Mouse (Mus musculus) neural tube, embryonic 13.5 days (tissue): ENCODE results near the gene Hnrnpa3. TPM values are rescaled to one million over a fixed set of nuclear protein-coding genes. Genes with fewer than 3 reads are reported as not detected.
"Not testable (repeated sequence)": the region's sequence is repeated elsewhere in the genome, so short reads cannot be mapped to it uniquely, and the experiment has no call there.

ENCODE experiments used
- ATAC-seq: fragments of 200-750 bp; cut with Nextera tagmentation; 2 replicates; pipeline ENCODE4 v1.8.0; 2017; ENCODE audit warnings: low read depth, mild to moderate bottlenecking, moderate TSS enrichment, moderate library complexity
- H3K27ac ChIP-seq: fragments of 300-500 bp; sonication (generic); replicated peaks from 2 replicates; pipeline ENCODE4 v1.5.1; 2015; ENCODE audit warnings: moderate library complexity, mild to moderate bottlenecking, inconsistent platforms
- H3K27me3 ChIP-seq: fragments of 300-500 bp; sonication (generic); 2 replicates; pipeline ENCODE4 v1.6.1; 2015; ENCODE audit warnings: mild to moderate bottlenecking, inconsistent platforms
- H3K36me3 ChIP-seq: fragments of 300-500 bp; sonication (generic); 2 replicates; pipeline ENCODE4 v1.6.1; 2015; ENCODE audit warnings: mild to moderate bottlenecking, inconsistent platforms
- H3K4me1 ChIP-seq: fragments of 300-500 bp; sonication (generic); replicated peaks from 2 replicates; pipeline ENCODE4 v1.6.1; 2015; ENCODE audit warnings: inconsistent platforms
- H3K4me2 ChIP-seq: fragments of 300-500 bp; sonication (generic); 2 replicates; pipeline ENCODE4 v1.6.1; 2015; ENCODE audit warnings: inconsistent platforms, mild to moderate bottlenecking, moderate library complexity
- H3K4me3 ChIP-seq: fragments of 300-500 bp; sonication (generic); 2 replicates; pipeline ENCODE4 v1.5.1; 2015; ENCODE audit warnings: mild to moderate bottlenecking, inconsistent platforms
- H3K9ac ChIP-seq: fragments of 300-500 bp; sonication (generic); 2 replicates; pipeline ENCODE4 v1.6.1; 2015; ENCODE audit warnings: moderate library complexity, mild to moderate bottlenecking, inconsistent platforms
- H3K9me3 ChIP-seq: fragments of 300-500 bp; sonication (generic); 2 replicates; pipeline ENCODE4 v1.6.1; 2016; ENCODE audit warnings: inconsistent platforms
- WGBS: fragments of 180-500 bp; shearing (Covaris S2); methylation state at CpG from one replicate; pipeline ENCODE4 v1.1.7; 2015; 5-methylcytosine and 5-hydroxymethylcytosine counted together
- polyA plus RNA-seq: library from polyadenylated mRNA; unstranded; fragments of >200 nt; fragmentation: Nextera tagmentation; extraction: Ambion mirVana; gene quantifications from 2 replicates; pipeline ENCODE4 v1.2.1, GENCODE M21; 2015

The Hnrnpa3 gene
- polyA plus RNA-seq, 1 experiment from 2014 or later, result 219 TPM

DNA sequence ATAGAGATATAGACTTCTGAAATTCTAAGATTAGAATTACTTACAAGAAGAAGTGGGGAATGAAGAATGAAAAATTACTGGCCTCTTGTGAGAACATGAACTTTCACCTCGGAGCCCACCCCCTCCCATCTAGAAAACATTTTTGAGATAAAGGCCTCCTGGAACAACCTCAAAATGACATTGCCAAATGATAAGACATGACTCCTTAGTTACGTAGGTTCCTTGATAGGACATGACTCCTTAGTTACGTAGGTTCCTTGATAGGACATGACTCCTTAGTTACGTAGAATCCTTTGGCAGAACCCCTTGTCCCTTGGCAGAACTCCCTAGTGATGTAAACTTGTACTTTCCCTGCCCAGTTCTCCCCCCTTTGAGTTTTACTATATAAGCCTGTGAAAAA is 16.7 kb upstream of the Hnrnpa3 start:
- H3K9ac ChIP-seq, H3K4me1 ChIP-seq, H3K4me3 ChIP-seq, H3K27ac ChIP-seq, H3K9me3 ChIP-seq, H3K27me3 ChIP-seq, ATAC-seq, H3K4me2 ChIP-seq, H3K36me3 ChIP-seq: not testable (repeated sequence)
- WGBS, result 93% methylated on average over 4 of the region's 4 CpGs

DNA sequence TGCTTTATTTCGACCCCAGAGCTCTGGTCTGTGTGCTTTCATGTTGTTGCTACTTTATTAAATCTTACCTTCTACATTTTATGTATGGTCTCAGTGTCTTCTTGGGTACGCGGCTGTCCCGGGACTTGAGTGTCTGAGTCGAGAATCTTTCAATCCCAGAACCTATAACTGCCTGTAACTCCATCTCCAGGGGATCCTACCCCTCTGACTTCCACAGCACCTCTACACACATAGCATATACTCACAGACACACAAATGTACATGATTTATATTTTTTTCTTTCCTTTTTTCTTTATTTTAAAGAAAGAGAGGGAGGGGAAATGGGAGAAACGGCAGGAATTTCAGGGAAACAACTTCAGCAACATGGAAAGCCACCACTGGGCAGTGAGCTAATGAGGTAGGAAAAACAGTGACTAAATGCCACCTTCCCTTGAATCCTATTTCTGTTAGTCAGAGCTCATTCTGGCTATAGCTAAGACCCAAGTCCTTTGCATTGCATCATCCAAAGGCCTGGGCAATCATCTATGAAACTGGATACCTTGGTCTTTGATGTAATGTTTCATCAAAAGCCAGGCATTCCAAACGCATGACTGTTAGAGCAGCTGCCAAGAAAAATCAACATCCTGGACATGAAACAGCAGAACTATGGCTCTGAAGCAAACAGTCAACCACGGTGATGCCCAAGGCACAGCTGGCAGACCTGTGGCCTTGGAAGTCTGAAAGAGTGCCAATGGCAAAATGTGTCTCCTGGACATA is 16.1 kb upstream of the Hnrnpa3 start:
- 87% methylated on average over 8 of the region's 8 CpGs for WGBS
- H3K9me3 ChIP-seq, result no peaks in the 10 kb centered on the region
- H3K9ac ChIP-seq, result no peak overlapping the region
- H3K4me2 ChIP-seq, result no peak overlapping the region
- H3K4me3 ChIP-seq, result no peak overlapping the region
- no peaks in the 10 kb centered on the region for H3K4me1 ChIP-seq
- H3K27me3 ChIP-seq, result no peaks in the 10 kb centered on the region
- ATAC-seq, result no peak
- no peak overlapping the region for H3K27ac ChIP-seq
- H3K36me3 ChIP-seq, result no peaks in the 10 kb centered on the region

- 93% methylated on average over 6 of the region's 6 CpGs for WGBS
- Histone ChIP-seq H3K27me3 (no peaks in the 10 kb centered on the region), H3K9me3 (no peaks in the 10 kb centered on the region), H3K9ac (no peak overlapping the region), H3K4me3 (no peak overlapping the region), H3K36me3 (no peaks in the 10 kb centered on the region), H3K4me1 (no peaks in the 10 kb centered on the region), H3K27ac (no peak overlapping the region), H3K4me2 (no peak overlapping the region)
- no peak for ATAC-seq
Measured at GRCm38 (mm10) chr2:75643950-75644349, 15.1 kb upstream of the Hnrnpa3 start.

DNA sequence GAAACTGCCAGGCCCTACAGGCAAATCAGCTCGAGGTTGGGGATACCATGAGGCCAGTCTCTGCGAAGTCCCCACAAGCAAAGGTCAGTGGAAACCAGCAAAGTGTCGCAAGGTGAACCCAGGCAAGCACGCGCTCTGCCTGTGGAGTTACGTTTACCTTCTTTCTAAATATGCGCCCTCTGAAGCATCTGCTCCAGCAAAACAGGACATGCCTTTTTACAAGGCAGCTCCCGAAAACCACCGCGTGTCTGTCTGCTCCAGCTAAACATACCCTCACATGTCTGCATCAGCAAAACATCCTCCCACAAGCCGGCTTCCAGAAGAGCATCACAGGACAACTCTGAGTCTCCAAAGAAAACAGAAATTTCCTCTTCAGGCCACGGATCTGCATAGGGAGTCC is 13.8 kb upstream of the Hnrnpa3 start:
- Histone ChIP-seq H3K27me3 (no peaks in the 10 kb centered on the region), H3K4me2 (no peak overlapping the region), H3K27ac (no peak overlapping the region), H3K4me1 (no peaks in the 10 kb centered on the region), H3K36me3 (no peaks in the 10 kb centered on the region), H3K9me3 (no peaks in the 10 kb centered on the region), H3K4me3 (no peak overlapping the region), H3K9ac (no peak overlapping the region)
- ATAC-seq, result no peak
- WGBS, result 95% methylated on average over 12 of the region's 12 CpGs

- H3K9ac ChIP-seq, result no peak overlapping the region
- H3K36me3 ChIP-seq, result no peaks in the 10 kb centered on the region
- WGBS, result 85% methylated on average over 1 of the region's 1 CpGs
- H3K4me2 ChIP-seq, result no peak overlapping the region
- H3K4me3 ChIP-seq, result no peak overlapping the region
- H3K9me3 ChIP-seq, result no peaks in the 10 kb centered on the region
- no peaks in the 10 kb centered on the region for H3K4me1 ChIP-seq
- H3K27me3 ChIP-seq, result no peaks in the 10 kb centered on the region
- ATAC-seq, result no peak
- no peak overlapping the region for H3K27ac ChIP-seq
Measured at GRCm38 (mm10) chr2:75650437-75650836, 8.6 kb upstream of the Hnrnpa3 start.

GRCm38 (mm10) chr2:75653150-75653549 is 5.9 kb upstream of the Hnrnpa3 start:
- H3K4me1 ChIP-seq, result peaks cover 11% of the 10 kb centered on the region
- no peak overlapping the region for H3K27ac ChIP-seq
- H3K4me2 ChIP-seq, result no peak overlapping the region
- no peaks in the 10 kb centered on the region for H3K36me3 ChIP-seq
- no peak overlapping the region for H3K9ac ChIP-seq
- H3K27me3 ChIP-seq, result no peaks in the 10 kb centered on the region
- H3K4me3 ChIP-seq, result no peak overlapping the region
- H3K9me3 ChIP-seq, result no peaks in the 10 kb centered on the region
- no peak for ATAC-seq

- Histone ChIP-seq H3K4me1 (peaks cover 11% of the 10 kb centered on the region), H3K27ac (no peak overlapping the region), H3K4me2 (no peak overlapping the region), H3K9ac (no peak overlapping the region), H3K36me3 (no peaks in the 10 kb centered on the region), H3K4me3 (no peak overlapping the region), H3K27me3 (no peaks in the 10 kb centered on the region), H3K9me3 (no peaks in the 10 kb centered on the region)
- ATAC-seq, result no peak
- WGBS, result 97% methylated on average over 1 of the region's 1 CpGs
Measured at GRCm38 (mm10) chr2:75654679-75655078, 4.4 kb upstream of the Hnrnpa3 start.

DNA sequence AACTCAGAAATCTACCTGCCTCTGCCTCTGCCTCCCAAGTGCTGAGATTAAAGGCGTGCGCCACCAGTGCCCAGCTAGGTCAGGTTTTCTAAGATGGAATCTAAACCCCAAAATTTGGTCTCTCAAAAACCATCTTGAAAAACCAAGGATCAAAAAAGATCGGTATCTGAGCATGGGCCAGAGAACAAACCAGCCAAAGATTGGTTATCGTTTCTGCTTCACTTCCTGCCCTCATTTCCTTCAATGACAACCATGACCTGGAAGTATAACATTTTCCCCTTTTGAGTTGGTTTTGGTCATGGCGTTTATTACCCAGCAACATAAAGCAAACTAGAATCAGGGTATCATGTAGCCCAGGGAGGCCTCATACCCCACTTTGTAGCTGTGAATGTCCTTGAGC is 2.1 kb upstream of the Hnrnpa3 start:
- peak overlapping the region; percentile 100 for H3K27ac ChIP-seq
- ATAC-seq, result no peak
- WGBS, result 95% methylated on average over 5 of the region's 5 CpGs
- H3K9ac ChIP-seq, result peak overlapping the region; percentile 93; the same call in 1 of the 2 replicates
- no peaks in the 10 kb centered on the region for H3K27me3 ChIP-seq
- H3K4me1 ChIP-seq, result peaks cover 27% of the 10 kb centered on the region
- H3K36me3 ChIP-seq, result no peaks in the 10 kb centered on the region
- H3K4me2 ChIP-seq, result no peak overlapping the region
- no peak overlapping the region for H3K4me3 ChIP-seq
- H3K9me3 ChIP-seq, result no peaks in the 10 kb centered on the region

GRCm38 (mm10) chr2:75657907-75658691 is 962 bp upstream of the Hnrnpa3 start:
- Histone ChIP-seq H3K4me2 (peak overlapping the region; percentile 64), H3K4me3 (peak overlapping the region; percentile 90), H3K36me3 (peaks cover 8% of the 10 kb centered on the region), H3K9ac (peak overlapping the region; percentile 93), H3K9me3 (no peaks in the 10 kb centered on the region), H3K27ac (peak overlapping the region; percentile 100), H3K4me1 (peaks cover 27% of the 10 kb centered on the region), H3K27me3 (no peaks in the 10 kb centered on the region)
- ATAC-seq, result no peak
- 3% methylated on average over 18 of the region's 18 CpGs for WGBS

DNA sequence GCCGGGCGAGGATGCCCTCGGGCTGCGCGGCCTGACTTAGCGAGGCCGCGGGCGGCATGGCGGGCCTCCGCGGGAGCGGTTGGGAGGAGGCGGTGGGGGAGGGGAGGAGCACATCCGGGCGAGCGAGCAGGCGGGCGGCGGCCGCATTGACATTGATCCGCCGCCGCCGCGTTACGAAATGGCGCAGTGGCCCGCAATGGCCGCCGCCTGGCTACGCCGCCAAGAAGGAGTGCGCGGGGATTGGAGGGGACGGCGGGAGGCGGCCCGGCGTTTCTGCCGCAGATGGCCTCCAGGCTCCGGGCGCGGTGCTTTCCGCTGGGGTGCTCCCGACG is 534 bp downstream of the Hnrnpa3 start:
- peak overlapping the region; percentile 98 for H3K9ac ChIP-seq
- peak overlapping the region; percentile 90 for H3K4me3 ChIP-seq
- peak overlapping the region; percentile 100 for H3K27ac ChIP-seq
- no peaks in the 10 kb centered on the region for H3K9me3 ChIP-seq
- H3K4me1 ChIP-seq, result peaks cover 27% of the 10 kb centered on the region
- H3K4me2 ChIP-seq, result peak overlapping the region; percentile 95
- H3K36me3 ChIP-seq, result peaks cover 23% of the 10 kb centered on the region
- ATAC-seq, result peak; percentile 77
- no peaks in the 10 kb centered on the region for H3K27me3 ChIP-seq
- 0% methylated on average over 35 of the region's 47 CpGs for WGBS

DNA sequence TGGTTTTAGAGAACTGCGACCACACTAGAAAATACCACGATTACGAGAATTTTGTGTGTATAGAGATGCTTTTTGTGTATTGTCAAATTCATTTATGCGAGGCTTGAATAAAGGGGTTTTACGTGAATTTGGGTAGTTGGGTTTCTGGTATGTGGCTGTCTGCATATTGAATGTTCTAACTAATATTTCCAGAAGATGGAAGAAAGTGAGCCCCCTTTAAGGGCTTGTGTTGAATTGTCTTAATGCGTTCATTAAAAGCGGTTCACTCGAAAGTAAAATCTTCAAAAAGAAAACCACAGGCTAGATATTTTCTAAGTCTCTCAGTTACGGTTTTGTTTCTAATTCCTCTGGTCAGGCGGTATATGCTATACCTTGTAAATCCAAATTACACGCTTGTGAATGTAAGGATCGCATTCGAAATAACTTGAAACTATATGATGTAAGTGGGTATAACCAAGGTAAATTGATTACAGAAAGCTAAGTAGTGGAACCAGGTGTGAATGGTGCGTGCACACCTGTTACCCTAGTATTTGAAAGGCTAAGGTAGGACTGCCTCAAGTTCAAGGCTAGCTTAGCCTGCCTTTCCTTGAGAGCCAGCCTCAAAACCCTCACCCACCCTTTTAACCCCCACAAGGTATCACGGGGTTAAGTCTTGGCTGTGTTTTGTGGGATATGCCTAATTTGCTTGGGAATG is 1.3 kb downstream of the Hnrnpa3 start:
- peaks cover 27% of the 10 kb centered on the region for H3K4me1 ChIP-seq
- WGBS, result 4% methylated on average over 15 of the region's 15 CpGs
- peak overlapping the region; percentile 98 for H3K9ac ChIP-seq
- peak overlapping the region; percentile 90 for H3K4me3 ChIP-seq
- peak overlapping the region; percentile 95 for H3K4me2 ChIP-seq
- no peak for ATAC-seq
- peak overlapping the region; percentile 100 for H3K27ac ChIP-seq
- H3K36me3 ChIP-seq, result peaks cover 30% of the 10 kb centered on the region
- no peaks in the 10 kb centered on the region for H3K27me3 ChIP-seq
- no peaks in the 10 kb centered on the region for H3K9me3 ChIP-seq

GRCm38 (mm10) chr2:75661106-75661505 is 2.0 kb downstream of the Hnrnpa3 start:
- H3K4me3 ChIP-seq, result peak overlapping the region; percentile 90
- no peaks in the 10 kb centered on the region for H3K9me3 ChIP-seq
- no peak overlapping the region for H3K27ac ChIP-seq
- 45% methylated on average over 2 of the region's 2 CpGs for WGBS
- no peaks in the 10 kb centered on the region for H3K27me3 ChIP-seq
- peak overlapping the region; percentile 98 for H3K9ac ChIP-seq
- ATAC-seq, result no peak
- peaks cover 30% of the 10 kb centered on the region for H3K36me3 ChIP-seq
- H3K4me2 ChIP-seq, result peak overlapping the region; percentile 95
- peaks cover 27% of the 10 kb centered on the region for H3K4me1 ChIP-seq
